Mouse (Mus musculus): ENCODE measurements at regions not wholly inside any gene's neighbourhood (a gene's known extent, or its start where the extent isn't known, plus 50 kb on each side); places are given as distances from the start of the nearest gene placed in this dataset.

- Histone ChIP-seq H3K36me3 (ENCODE audit: control insufficient read depth, insufficient read depth, low read length) (no peaks in the 10 kb centered on the region), H3K27me3 (ENCODE audit: control insufficient read depth, insufficient read depth, low read length) (no peaks in the 10 kb centered on the region), H3K9me3 (ENCODE audit: control insufficient read depth, low read length) (no peaks in the 10 kb centered on the region), H3K4me3 (ENCODE audit: low read depth, low read length) (no peak overlapping the region), H3K9ac (ENCODE audit: low read length) (no peak overlapping the region), H3K4me2 (no peak overlapping the region), H3K4me1 (ENCODE audit: control insufficient read depth, insufficient read depth, low read length) (no peaks in the 10 kb centered on the region), H3K27ac (ENCODE audit: low read depth, low read length) (no peak overlapping the region)
- no peak for ATAC-seq (ENCODE audit: low FRiP score)
- 86% methylated on average over 7 of the region's 7 CpGs for WGBS
- no peak for DNase-seq (ENCODE audit: low spot score, missing footprints)
These were observed 168.8 kb upstream of the Psmd7 start for GRCm38 (mm10) chr8:107757083-107757482.

- WGBS, result 81% methylated on average over 1 of the region's 1 CpGs
- Histone ChIP-seq H3K36me3 (ENCODE audit: control insufficient read depth, insufficient read depth, low read length) (no peaks in the 10 kb centered on the region), H3K27me3 (ENCODE audit: control insufficient read depth, insufficient read depth, low read length) (no peaks in the 10 kb centered on the region), H3K9me3 (ENCODE audit: control insufficient read depth, low read length) (no peaks in the 10 kb centered on the region), H3K4me3 (ENCODE audit: low read depth, low read length) (no peak overlapping the region), H3K27ac (ENCODE audit: low read depth, low read length) (no peak overlapping the region), H3K9ac (ENCODE audit: low read length) (no peak overlapping the region), H3K4me2 (no peak overlapping the region), H3K4me1 (ENCODE audit: control insufficient read depth, insufficient read depth, low read length) (no peaks in the 10 kb centered on the region)
- DNase-seq (ENCODE audit: low spot score, missing footprints) (no peak), ATAC-seq (ENCODE audit: low FRiP score) (no peak)
These were observed 170.4 kb upstream of the Psmd7 start for GRCm38 (mm10) chr8:107758637-107759036.

- no peak for ATAC-seq (ENCODE audit: low FRiP score)
- peak overlapping the region; percentile 4; the same call in 1 of the 2 replicates for H3K4me2 ChIP-seq
- no peak for DNase-seq (ENCODE audit: low spot score, missing footprints)
- H3K27ac ChIP-seq (ENCODE audit: low read depth, low read length), result no peak overlapping the region
- H3K4me3 ChIP-seq (ENCODE audit: low read depth, low read length), result no peak overlapping the region
- WGBS, result 3% methylated on average over 5 of the region's 5 CpGs
- H3K27me3 ChIP-seq (ENCODE audit: control insufficient read depth, insufficient read depth, low read length), result no peaks in the 10 kb centered on the region
- H3K4me1 ChIP-seq (ENCODE audit: control insufficient read depth, insufficient read depth, low read length), result peaks cover 7% of the 10 kb centered on the region; the same call in 1 of the 2 replicates
- H3K9ac ChIP-seq (ENCODE audit: low read length), result no peak overlapping the region
- H3K9me3 ChIP-seq (ENCODE audit: control insufficient read depth, low read length), result no peaks in the 10 kb centered on the region
- H3K36me3 ChIP-seq (ENCODE audit: control insufficient read depth, insufficient read depth, low read length), result no peaks in the 10 kb centered on the region
These were observed 165.5 kb upstream of the Zfhx3 start for GRCm38 (mm10) chr8:107776906-107777305.

GRCm38 (mm10) chr8:107785771-107786170, 156.7 kb upstream of the Zfhx3 start:
- H3K36me3 ChIP-seq (ENCODE audit: control insufficient read depth, insufficient read depth, low read length), result no peaks in the 10 kb centered on the region
- no peaks in the 10 kb centered on the region for H3K27me3 ChIP-seq (ENCODE audit: control insufficient read depth, insufficient read depth, low read length)
- no peak overlapping the region for H3K27ac ChIP-seq (ENCODE audit: low read depth, low read length)
- no peak overlapping the region for H3K4me3 ChIP-seq (ENCODE audit: low read depth, low read length)
- H3K9ac ChIP-seq (ENCODE audit: low read length), result no peak overlapping the region
- ATAC-seq (ENCODE audit: low FRiP score) (no peak), DNase-seq (ENCODE audit: low spot score, missing footprints) (peak; percentile 10)
- no peaks in the 10 kb centered on the region for H3K9me3 ChIP-seq (ENCODE audit: control insufficient read depth, low read length)
- WGBS, result 82% methylated on average over 5 of the region's 5 CpGs
- no peak overlapping the region for H3K4me2 ChIP-seq
- H3K4me1 ChIP-seq (ENCODE audit: control insufficient read depth, insufficient read depth, low read length), result no peaks in the 10 kb centered on the region

- Histone ChIP-seq H3K9ac (ENCODE audit: low read length) (no peak overlapping the region), H3K4me1 (ENCODE audit: control insufficient read depth, insufficient read depth, low read length) (no peaks in the 10 kb centered on the region), H3K27me3 (ENCODE audit: control insufficient read depth, insufficient read depth, low read length) (no peaks in the 10 kb centered on the region), H3K27ac (ENCODE audit: low read depth, low read length) (no peak overlapping the region), H3K4me2 (no peak overlapping the region), H3K36me3 (ENCODE audit: control insufficient read depth, insufficient read depth, low read length) (no peaks in the 10 kb centered on the region), H3K4me3 (ENCODE audit: low read depth, low read length) (no peak overlapping the region), H3K9me3 (ENCODE audit: control insufficient read depth, low read length) (no peaks in the 10 kb centered on the region)
- no peak for ATAC-seq (ENCODE audit: low FRiP score)
- WGBS, result 89% methylated on average over 3 of the region's 3 CpGs
- no peak for DNase-seq (ENCODE audit: low spot score, missing footprints)
These were observed 150.2 kb upstream of the Zfhx3 start for GRCm38 (mm10) chr8:107792286-107792685.

GRCm38 (mm10) chr8:107814931-107815330, 127.5 kb upstream of the Zfhx3 start:
- Histone ChIP-seq H3K27ac (ENCODE audit: low read depth, low read length) (no peak overlapping the region), H3K9ac (ENCODE audit: low read length) (no peak overlapping the region), H3K36me3 (ENCODE audit: control insufficient read depth, insufficient read depth, low read length) (no peaks in the 10 kb centered on the region), H3K4me1 (ENCODE audit: control insufficient read depth, insufficient read depth, low read length) (peaks cover 9% of the 10 kb centered on the region; the same call in 1 of the 2 replicates), H3K27me3 (ENCODE audit: control insufficient read depth, insufficient read depth, low read length) (0 out of 2 replicates have a peak, but pooled peaks cover 2% of the 10 kb centered on the region), H3K9me3 (ENCODE audit: control insufficient read depth, low read length) (no peaks in the 10 kb centered on the region), H3K4me3 (ENCODE audit: low read depth, low read length) (no peak overlapping the region), H3K4me2 (no peak overlapping the region)
- DNase-seq (ENCODE audit: low spot score, missing footprints) (peak; percentile 69), ATAC-seq (ENCODE audit: low FRiP score) (no peak)
- 73% methylated on average over 14 of the region's 14 CpGs for WGBS

- Histone ChIP-seq H3K9ac (ENCODE audit: low read length) (no peak overlapping the region), H3K36me3 (ENCODE audit: control insufficient read depth, insufficient read depth, low read length) (no peaks in the 10 kb centered on the region), H3K27ac (ENCODE audit: low read depth, low read length) (no peak overlapping the region), H3K9me3 (ENCODE audit: control insufficient read depth, low read length) (no peaks in the 10 kb centered on the region), H3K4me3 (ENCODE audit: low read depth, low read length) (no peak overlapping the region), H3K4me2 (no peak overlapping the region), H3K27me3 (ENCODE audit: control insufficient read depth, insufficient read depth, low read length) (0 out of 2 replicates have a peak, but pooled peaks cover 2% of the 10 kb centered on the region), H3K4me1 (ENCODE audit: control insufficient read depth, insufficient read depth, low read length) (peaks cover 17% of the 10 kb centered on the region; the same call in 1 of the 2 replicates)
- 32% methylated on average over 3 of the region's 3 CpGs for WGBS
- ATAC-seq (ENCODE audit: low FRiP score) (no peak), DNase-seq (ENCODE audit: low spot score, missing footprints) (peak; percentile 84)
These were observed 126.7 kb upstream of the Zfhx3 start for GRCm38 (mm10) chr8:107815775-107816174.

GRCm38 (mm10) chr8:107817796-107818195, 124.6 kb upstream of the Zfhx3 start:
- ATAC-seq (ENCODE audit: low FRiP score), result no peak
- H3K36me3 ChIP-seq (ENCODE audit: control insufficient read depth, insufficient read depth, low read length), result no peaks in the 10 kb centered on the region
- WGBS, result 84% methylated on average over 9 of the region's 9 CpGs
- H3K9ac ChIP-seq (ENCODE audit: low read length), result no peak overlapping the region
- peaks cover 20% of the 10 kb centered on the region; the same call in 1 of the 2 replicates for H3K4me1 ChIP-seq (ENCODE audit: control insufficient read depth, insufficient read depth, low read length)
- H3K27me3 ChIP-seq (ENCODE audit: control insufficient read depth, insufficient read depth, low read length), result peaks cover 2% of the 10 kb centered on the region; the same call in 1 of the 2 replicates
- peak; percentile 80 for DNase-seq (ENCODE audit: low spot score, missing footprints)
- no peak overlapping the region for H3K4me3 ChIP-seq (ENCODE audit: low read depth, low read length)
- no peak overlapping the region for H3K27ac ChIP-seq (ENCODE audit: low read depth, low read length)
- no peak overlapping the region for H3K4me2 ChIP-seq
- no peaks in the 10 kb centered on the region for H3K9me3 ChIP-seq (ENCODE audit: control insufficient read depth, low read length)

GRCm38 (mm10) chr8:107820174-107820760, 122.2 kb upstream of the Zfhx3 start:
- DNase-seq (ENCODE audit: low spot score, missing footprints) (peak; percentile 84), ATAC-seq (ENCODE audit: low FRiP score) (no peak)
- Histone ChIP-seq H3K27ac (ENCODE audit: low read depth, low read length) (no peak overlapping the region), H3K4me1 (ENCODE audit: control insufficient read depth, insufficient read depth, low read length) (peaks cover 29% of the 10 kb centered on the region), H3K9me3 (ENCODE audit: control insufficient read depth, low read length) (no peaks in the 10 kb centered on the region), H3K4me2 (peak overlapping the region; percentile 15; the same call in 1 of the 2 replicates), H3K27me3 (ENCODE audit: control insufficient read depth, insufficient read depth, low read length) (peaks cover 2% of the 10 kb centered on the region; the same call in 1 of the 2 replicates), H3K9ac (ENCODE audit: low read length) (no peak overlapping the region), H3K36me3 (ENCODE audit: control insufficient read depth, insufficient read depth, low read length) (no peaks in the 10 kb centered on the region), H3K4me3 (ENCODE audit: low read depth, low read length) (no peak overlapping the region)
- 3% methylated on average over 8 of the region's 8 CpGs for WGBS
